Mouse (Mus musculus) limb, embryonic 15.5 days (tissue): ENCODE measurements around the gene Sh3glb2. TPM values are rescaled to one million over a fixed set of nuclear protein-coding genes. Genes with fewer than 3 reads are reported as not detected.

Source experiments
- ATAC-seq: fragments of 200-750 bp; cut with Nextera tagmentation; 2 replicates; pipeline ENCODE4 v1.8.0; 2017; ENCODE audit warnings: low read depth, moderate TSS enrichment; ENCODE audit not compliant: insufficient number of reproducible peaks, low FRiP score, low TSS enrichment
- H3K27ac ChIP-seq: fragments of 300-500 bp; sonication (generic); 2 replicates; pipeline ENCODE4 v1.5.1; 2015; ENCODE audit warnings: moderate library complexity, mild to moderate bottlenecking, inconsistent platforms
- H3K27me3 ChIP-seq: fragments of 300-500 bp; sonication (generic); 2 replicates; pipeline ENCODE4 v1.6.1; 2015; ENCODE audit warnings: inconsistent platforms
- H3K36me3 ChIP-seq: fragments of 300-500 bp; sonication (generic); 2 replicates; pipeline ENCODE4 v1.6.1; 2015; ENCODE audit warnings: inconsistent platforms
- H3K4me1 ChIP-seq: fragments of 300-500 bp; sonication (generic); 2 replicates; pipeline ENCODE4 v1.6.1; 2015; ENCODE audit warnings: inconsistent platforms
- H3K4me2 ChIP-seq: fragments of 300-500 bp; sonication (generic); 2 replicates; pipeline ENCODE4 v1.6.1; 2015; ENCODE audit warnings: mild to moderate bottlenecking, inconsistent platforms
- H3K4me3 ChIP-seq: fragments of 300-500 bp; sonication (generic); 2 replicates; pipeline ENCODE4 v1.5.1; 2015; ENCODE audit warnings: mild to moderate bottlenecking, inconsistent platforms
- H3K9ac ChIP-seq: fragments of 300-500 bp; sonication (generic); 2 replicates; pipeline ENCODE4 v1.6.1; 2015; ENCODE audit warnings: inconsistent platforms
- H3K9me3 ChIP-seq: fragments of 300-500 bp; sonication (generic); 2 replicates; pipeline ENCODE4 v1.6.1; 2016; ENCODE audit warnings: inconsistent platforms
- WGBS: fragments of 180-500 bp; shearing (Covaris S2); methylation state at CpG from one replicate; pipeline ENCODE4 v1.1.7; 2015; 5-methylcytosine and 5-hydroxymethylcytosine counted together
- polyA plus RNA-seq: library from polyadenylated mRNA; unstranded; fragments of >200 nt; fragmentation: Nextera tagmentation; extraction: Ambion mirVana; gene quantifications from 2 replicates; pipeline ENCODE4 v1.2.1, GENCODE M21; 2015

Gene Sh3glb2
- polyA plus RNA-seq, 1 experiment from 2014 or later: 87.5 TPM

DNA sequence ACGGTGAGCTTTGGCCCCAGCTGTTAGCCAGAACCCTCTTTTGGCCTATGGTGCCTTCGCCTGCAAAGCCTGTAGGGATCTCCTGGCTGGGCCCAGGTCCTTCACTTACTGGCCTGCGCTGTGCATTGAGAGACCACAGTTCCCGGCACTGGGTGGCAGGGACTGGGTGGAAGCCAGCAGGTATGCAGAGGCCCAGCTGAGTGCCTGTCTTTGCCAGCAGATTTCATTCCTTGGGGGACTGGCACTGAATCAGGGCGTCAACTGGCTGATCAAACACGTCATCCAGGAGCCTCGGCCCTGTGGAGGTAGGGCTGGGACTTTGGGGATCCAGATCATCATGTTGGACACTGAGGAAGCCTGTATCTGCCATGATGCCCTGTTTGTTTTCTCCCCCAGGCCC, 36.6 kb upstream of the Sh3glb2 start:
- Histone ChIP-seq H3K36me3 (peaks cover 50% of the 10 kb centered on the region), H3K27ac (no peak overlapping the region), H3K4me3 (no peak overlapping the region), H3K9me3 (no peaks in the 10 kb centered on the region), H3K4me1 (peaks cover 27% of the 10 kb centered on the region), H3K9ac (no peak overlapping the region), H3K27me3 (no peaks in the 10 kb centered on the region), H3K4me2 (no peak overlapping the region)
- no peak for ATAC-seq
- WGBS: 92% methylated on average over 7 of the region's 7 CpGs

DNA sequence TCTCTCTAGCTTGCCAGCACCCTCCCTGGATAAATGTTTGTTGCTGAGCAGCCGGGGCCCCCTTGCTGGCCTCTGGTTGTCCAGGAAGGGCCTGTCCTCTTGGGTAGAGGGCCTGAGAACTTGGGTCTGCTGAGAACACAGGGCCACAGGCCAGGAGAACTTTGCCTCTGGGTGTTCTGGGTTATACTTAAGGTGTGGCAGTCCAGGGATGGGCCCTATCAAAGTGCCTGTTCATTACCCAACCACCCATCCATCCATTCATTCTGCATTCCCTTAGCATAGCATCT, 34.2 kb upstream of the Sh3glb2 start:
- peak overlapping the region; percentile 91 for H3K27ac ChIP-seq
- peaks cover 27% of the 10 kb centered on the region for H3K4me1 ChIP-seq
- peak overlapping the region; percentile 84 for H3K4me3 ChIP-seq
- no peak for ATAC-seq
- no peaks in the 10 kb centered on the region for H3K27me3 ChIP-seq
- peaks cover 26% of the 10 kb centered on the region for H3K36me3 ChIP-seq
- H3K9me3 ChIP-seq: no peaks in the 10 kb centered on the region
- WGBS: 57% methylated on average over 1 of the region's 1 CpGs
- H3K9ac ChIP-seq: peak overlapping the region; percentile 67
- peak overlapping the region; percentile 95 for H3K4me2 ChIP-seq

DNA sequence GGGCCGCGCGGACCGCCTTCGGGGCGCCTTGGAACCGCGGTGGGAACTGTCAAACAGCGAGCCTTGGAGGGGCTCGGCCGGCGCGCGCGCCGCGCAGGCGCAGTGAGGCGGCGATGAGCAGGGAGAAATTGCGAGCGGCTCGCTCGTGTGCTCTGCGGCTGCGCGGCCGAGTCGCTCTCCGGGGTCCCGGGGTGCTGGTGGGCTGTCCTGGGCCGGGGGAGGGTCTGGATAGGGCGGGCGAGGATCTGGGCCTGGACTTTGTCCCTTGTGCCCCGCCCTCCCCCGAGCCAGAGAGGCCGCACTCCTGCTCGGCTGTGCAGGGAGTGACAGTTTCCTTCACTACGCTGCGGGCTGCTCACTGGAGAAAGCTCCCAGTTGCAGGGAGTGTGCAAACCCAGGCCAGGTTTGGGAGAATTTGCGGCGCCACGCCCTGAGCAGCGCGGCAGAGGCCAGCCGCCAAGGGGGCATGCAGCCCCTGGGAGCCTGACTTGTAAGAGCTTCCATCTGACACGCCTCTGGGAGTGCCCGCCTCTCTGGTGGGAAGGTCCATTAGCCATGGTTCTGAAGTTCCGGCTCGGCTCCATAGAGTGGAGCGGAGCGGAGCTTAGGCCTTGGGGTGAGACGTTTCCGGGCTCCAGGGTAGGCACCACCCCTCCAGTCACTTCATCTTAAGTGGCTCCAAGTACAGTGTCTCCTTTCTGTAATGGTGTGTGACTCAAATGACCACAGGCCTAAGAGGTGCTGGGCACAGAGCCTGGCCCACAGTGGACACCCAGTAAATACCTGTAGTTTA, 33.6 kb upstream of the Sh3glb2 start:
- peak overlapping the region; percentile 67 for H3K9ac ChIP-seq
- peaks cover 20% of the 10 kb centered on the region for H3K36me3 ChIP-seq
- WGBS: under 1% methylated on average over 54 of the region's 54 CpGs
- peak; percentile 72 for ATAC-seq
- H3K27ac ChIP-seq: peak overlapping the region; percentile 91
- H3K4me2 ChIP-seq: peak overlapping the region; percentile 95
- H3K4me1 ChIP-seq: peaks cover 27% of the 10 kb centered on the region
- peak overlapping the region; percentile 84 for H3K4me3 ChIP-seq
- H3K9me3 ChIP-seq: no peaks in the 10 kb centered on the region
- no peaks in the 10 kb centered on the region for H3K27me3 ChIP-seq

DNA sequence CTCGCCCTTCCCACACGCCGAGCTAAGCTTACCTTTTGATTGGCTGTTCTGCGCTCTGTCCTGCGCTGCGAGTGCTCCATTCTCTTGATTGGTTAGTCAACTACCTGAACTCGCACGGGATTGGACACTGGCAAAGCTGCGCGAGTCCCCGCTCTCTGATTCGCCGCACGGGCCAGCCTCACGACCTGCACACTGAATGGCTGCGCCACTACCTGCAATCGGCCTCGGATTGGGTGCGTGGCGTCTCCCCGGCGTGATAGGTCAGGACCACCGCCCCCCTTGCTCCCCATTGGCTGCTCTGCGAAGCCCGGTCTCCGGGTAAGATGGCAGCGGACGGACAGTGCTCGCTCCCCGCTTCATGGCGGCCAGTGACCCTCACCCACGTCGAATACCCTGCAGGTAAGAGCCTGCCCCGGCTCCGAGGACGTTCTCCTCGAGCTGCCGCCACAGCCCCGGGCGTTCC, 33.0 kb upstream of the Sh3glb2 start, which contains the start of gene Dolpp1:
Gene Dolpp1, plus strand, starts transcription at position 141 of the 463 bp plus-strand sequence.
- under 1% methylated on average over 40 of the region's 40 CpGs for WGBS
- H3K27ac ChIP-seq: peak within 1 kb of the TSS; percentile 91
- no peaks in the 10 kb centered on the region for H3K27me3 ChIP-seq
- H3K4me3 ChIP-seq: peak within 1 kb of the TSS; percentile 84
- peak within 1 kb of the TSS; percentile 67 for H3K9ac ChIP-seq
- no peaks in the 10 kb centered on the region for H3K9me3 ChIP-seq
- H3K36me3 ChIP-seq: peaks cover 14% of the 10 kb centered on the region
- peak; percentile 97 for ATAC-seq
- peaks cover 27% of the 10 kb centered on the region for H3K4me1 ChIP-seq
- peak within 1 kb of the TSS; percentile 95 for H3K4me2 ChIP-seq

DNA sequence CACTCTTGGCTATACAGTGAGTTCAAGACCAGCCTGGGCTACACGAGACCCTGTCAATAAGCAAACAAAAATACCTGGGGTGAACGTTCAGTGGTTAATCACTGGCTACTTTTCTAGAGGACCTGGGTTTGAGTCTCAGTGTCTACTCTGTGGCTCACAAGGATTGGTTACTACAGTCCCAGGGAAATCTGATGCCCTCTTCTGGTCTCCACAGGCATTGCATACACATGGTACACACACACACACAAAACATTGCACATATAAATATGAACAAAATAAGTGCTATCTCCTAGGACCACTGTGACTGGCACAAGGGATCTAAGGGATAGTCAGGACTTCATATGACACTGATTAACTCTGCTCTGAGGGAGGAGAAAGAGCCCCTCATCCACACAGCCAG, 29.9 kb upstream of the Sh3glb2 start:
- Histone ChIP-seq H3K9me3 (no peaks in the 10 kb centered on the region), H3K36me3 (peaks cover 15% of the 10 kb centered on the region), H3K27ac (no peak overlapping the region), H3K27me3 (no peaks in the 10 kb centered on the region), H3K4me3 (no peak overlapping the region), H3K4me2 (no peak overlapping the region), H3K4me1 (peaks cover 21% of the 10 kb centered on the region), H3K9ac (no peak overlapping the region)
- ATAC-seq: no peak
- 89% methylated on average over 2 of the region's 2 CpGs for WGBS

DNA sequence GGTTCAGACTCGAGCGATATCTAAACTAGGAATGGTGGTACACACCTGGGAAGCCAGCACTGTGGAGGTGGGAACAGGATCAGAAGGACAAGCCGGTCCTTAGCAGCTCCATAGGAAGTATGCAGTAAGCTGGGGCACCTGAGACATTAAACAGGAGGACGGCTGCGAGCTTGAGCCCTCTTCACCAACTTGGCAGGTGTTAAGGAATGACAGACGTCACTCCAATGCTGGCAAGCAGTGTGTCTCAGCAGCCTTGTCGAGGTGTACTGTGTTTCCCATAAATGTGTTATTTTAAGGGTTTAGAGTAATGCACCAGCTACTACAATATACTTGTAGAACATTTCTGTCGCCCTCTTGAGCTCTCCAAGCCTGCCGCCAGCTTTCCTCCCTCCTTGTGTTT, 27.8 kb upstream of the Sh3glb2 start:
- peaks cover 8% of the 10 kb centered on the region for H3K4me1 ChIP-seq
- H3K9ac ChIP-seq: no peak overlapping the region
- H3K4me3 ChIP-seq: no peak overlapping the region
- H3K27me3 ChIP-seq: no peaks in the 10 kb centered on the region
- H3K9me3 ChIP-seq: no peaks in the 10 kb centered on the region
- no peak overlapping the region for H3K27ac ChIP-seq
- ATAC-seq: no peak
- H3K36me3 ChIP-seq: peaks cover 36% of the 10 kb centered on the region
- no peak overlapping the region for H3K4me2 ChIP-seq
- WGBS: 82% methylated on average over 9 of the region's 9 CpGs

DNA sequence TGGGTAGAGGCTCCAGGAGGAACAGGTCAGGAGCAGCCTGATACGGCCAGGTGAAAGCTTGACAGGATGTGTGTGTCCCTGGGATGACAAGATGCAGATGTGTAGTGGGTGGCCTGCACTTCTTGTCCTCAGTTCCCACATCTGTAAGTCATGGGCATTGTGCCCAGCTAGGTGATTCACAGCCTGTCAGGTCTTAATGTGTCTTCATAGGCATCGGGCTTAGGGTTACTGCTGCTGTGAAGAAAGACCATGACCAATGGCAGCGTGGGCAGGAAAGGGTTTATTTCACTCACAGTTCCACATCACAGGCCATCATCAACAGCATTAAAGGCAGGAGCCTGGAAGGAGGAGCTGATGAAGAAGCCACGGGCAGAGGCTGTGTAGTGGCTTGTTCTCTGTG, 26.5 kb upstream of the Sh3glb2 start:
- Histone ChIP-seq H3K4me2 (no peak overlapping the region), H3K27me3 (no peaks in the 10 kb centered on the region), H3K27ac (no peak overlapping the region), H3K4me3 (no peak overlapping the region), H3K36me3 (peaks cover 49% of the 10 kb centered on the region), H3K9ac (no peak overlapping the region), H3K9me3 (no peaks in the 10 kb centered on the region), H3K4me1 (no peaks in the 10 kb centered on the region)
- 84% methylated on average over 4 of the region's 4 CpGs for WGBS
- no peak for ATAC-seq

DNA sequence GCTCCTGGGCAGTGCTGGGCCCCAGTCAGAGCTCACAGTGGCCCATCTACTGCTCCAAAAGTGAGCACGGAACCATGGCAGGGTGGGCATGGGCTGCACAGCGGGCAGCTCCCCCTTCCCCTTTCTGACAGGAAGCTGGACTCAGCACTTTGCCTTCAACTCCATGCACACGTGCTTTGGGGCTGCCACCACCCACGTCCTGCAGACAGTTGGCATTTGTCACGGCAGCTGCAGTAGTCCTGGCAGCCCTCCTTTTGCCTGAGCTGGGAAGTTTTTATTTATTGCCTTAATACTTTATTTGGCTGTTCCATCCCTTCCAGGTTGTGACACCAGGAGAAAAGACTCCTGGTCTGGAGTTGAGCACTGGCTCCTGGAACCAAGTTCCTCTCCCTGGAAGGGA, 25.7 kb upstream of the Sh3glb2 start:
- no peaks in the 10 kb centered on the region for H3K9me3 ChIP-seq
- H3K4me1 ChIP-seq: no peaks in the 10 kb centered on the region
- peaks cover 54% of the 10 kb centered on the region for H3K36me3 ChIP-seq
- 83% methylated on average over 5 of the region's 5 CpGs for WGBS
- no peak overlapping the region for H3K9ac ChIP-seq
- H3K27me3 ChIP-seq: no peaks in the 10 kb centered on the region
- no peak overlapping the region for H3K27ac ChIP-seq
- no peak overlapping the region for H3K4me2 ChIP-seq
- no peak overlapping the region for H3K4me3 ChIP-seq
- ATAC-seq: no peak

DNA sequence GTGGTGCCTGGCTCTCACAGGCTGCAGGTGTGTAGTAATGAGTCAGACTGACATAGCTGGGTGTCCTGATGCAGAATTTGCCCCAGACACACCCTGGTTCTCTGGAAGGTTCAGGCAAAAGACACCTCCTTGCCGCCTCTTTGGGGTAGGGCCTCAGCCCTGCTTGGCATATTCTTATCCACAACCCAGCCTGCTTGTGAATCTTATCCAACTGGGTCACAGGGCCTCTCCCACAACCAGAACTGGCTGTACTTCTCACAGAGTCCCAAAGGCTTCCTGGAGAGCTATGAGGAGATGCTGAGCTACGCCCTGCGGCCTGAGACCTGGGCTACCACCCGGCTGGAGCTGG, 22.2 kb upstream of the Sh3glb2 start:
- H3K9me3 ChIP-seq: no peaks in the 10 kb centered on the region
- H3K4me3 ChIP-seq: no peak overlapping the region
- WGBS: 90% methylated on average over 4 of the region's 4 CpGs
- H3K9ac ChIP-seq: no peak overlapping the region
- no peak overlapping the region for H3K4me2 ChIP-seq
- H3K27ac ChIP-seq: no peak overlapping the region; the same call in 1 of the 2 replicates
- ATAC-seq: no peak
- no peaks in the 10 kb centered on the region for H3K27me3 ChIP-seq
- peaks cover 88% of the 10 kb centered on the region for H3K36me3 ChIP-seq
- no peaks in the 10 kb centered on the region for H3K4me1 ChIP-seq

DNA sequence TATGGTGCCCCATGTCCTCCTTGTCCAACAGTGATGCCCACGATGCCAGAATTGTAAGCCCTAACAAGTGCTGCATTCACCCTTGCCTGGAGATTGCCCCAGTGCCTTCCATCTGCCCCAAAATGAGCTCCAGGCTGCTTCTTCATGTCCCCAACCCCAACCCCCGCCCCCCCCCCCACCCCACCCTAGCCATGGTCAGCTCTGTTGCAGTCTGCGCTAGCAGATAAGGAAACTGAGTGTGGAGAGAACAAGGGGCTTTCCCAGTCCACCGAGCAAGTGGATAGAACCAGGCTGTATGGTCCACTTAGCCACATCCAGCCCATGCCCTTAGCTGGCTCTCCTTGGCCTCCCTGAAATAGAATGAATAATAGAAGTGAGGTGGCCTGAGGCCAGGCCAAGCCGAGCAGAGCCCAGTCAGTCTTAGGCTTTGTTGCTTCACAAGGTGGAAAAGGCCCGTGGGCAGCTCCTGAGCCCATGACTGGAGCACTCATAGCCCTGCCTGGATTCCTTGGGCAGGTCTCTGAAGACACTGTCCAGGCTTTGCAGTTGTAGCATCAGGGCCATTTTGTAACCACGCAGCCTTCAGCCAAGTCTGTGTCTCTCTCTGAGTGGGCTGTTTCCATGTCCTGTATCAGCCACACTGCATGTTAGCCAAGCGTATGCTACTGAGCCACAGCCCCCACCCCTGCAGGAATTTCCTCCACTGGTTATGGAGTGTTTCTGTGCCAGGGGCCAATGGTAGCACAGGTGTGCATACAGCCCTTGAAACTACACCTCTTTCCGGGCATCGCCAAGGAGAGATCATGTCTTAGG, 21.6 kb upstream of the Sh3glb2 start:
- Histone ChIP-seq H3K36me3 (peaks cover 93% of the 10 kb centered on the region), H3K4me3 (no peak overlapping the region), H3K27me3 (no peaks in the 10 kb centered on the region), H3K4me2 (no peak overlapping the region), H3K9me3 (no peaks in the 10 kb centered on the region), H3K27ac (no peak overlapping the region), H3K4me1 (no peaks in the 10 kb centered on the region), H3K9ac (no peak overlapping the region)
- no peak for ATAC-seq
- 83% methylated on average over 10 of the region's 10 CpGs for WGBS

DNA sequence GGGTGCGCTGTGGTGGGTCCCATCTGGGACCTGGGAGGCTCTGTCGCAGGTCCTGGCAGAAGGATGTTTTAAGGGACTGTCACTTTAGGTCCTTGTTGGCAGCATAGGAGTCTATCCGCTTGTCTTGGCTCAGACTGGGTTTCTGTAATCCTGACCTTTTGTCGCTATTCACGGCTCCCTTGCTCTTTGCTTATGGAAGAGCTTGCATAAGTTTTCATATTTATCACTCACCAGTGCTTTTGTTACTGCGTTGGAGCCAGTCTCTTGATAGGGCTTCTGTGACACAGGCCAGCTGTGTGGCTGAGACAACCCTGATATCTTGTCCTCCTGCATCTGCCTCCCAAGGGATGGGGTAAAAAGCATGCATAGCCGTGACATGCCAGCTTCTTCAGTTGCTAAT, 20.2 kb upstream of the Sh3glb2 start:
- H3K27me3 ChIP-seq: no peaks in the 10 kb centered on the region
- no peak overlapping the region for H3K4me2 ChIP-seq
- H3K4me3 ChIP-seq: no peak overlapping the region
- no peaks in the 10 kb centered on the region for H3K9me3 ChIP-seq
- H3K36me3 ChIP-seq: peaks cover 89% of the 10 kb centered on the region
- 89% methylated on average over 7 of the region's 7 CpGs for WGBS
- ATAC-seq: no peak
- H3K4me1 ChIP-seq: no peaks in the 10 kb centered on the region
- H3K9ac ChIP-seq: no peak overlapping the region
- no peak overlapping the region for H3K27ac ChIP-seq

DNA sequence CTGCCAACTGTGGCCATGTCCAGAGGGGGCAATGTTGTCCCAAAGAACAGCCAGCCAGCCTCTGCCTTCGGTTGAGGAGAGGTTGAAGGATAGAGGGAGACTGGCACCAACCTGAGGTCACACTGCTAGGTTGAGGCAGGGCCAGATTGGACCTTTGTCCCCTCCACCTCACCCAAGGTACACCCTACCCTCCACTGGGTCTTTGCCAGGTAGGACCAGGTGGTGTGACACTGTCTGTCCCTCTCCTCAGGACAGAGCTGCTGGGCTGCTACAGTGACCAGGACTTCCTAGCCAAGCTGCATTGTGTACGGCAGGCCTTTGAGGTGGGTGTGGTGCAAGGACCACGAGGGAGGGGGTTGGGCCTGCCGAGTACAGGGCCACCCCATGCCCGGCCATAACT, 18.6 kb upstream of the Sh3glb2 start:
- ATAC-seq: no peak
- Histone ChIP-seq H3K27ac (no peak overlapping the region), H3K4me2 (no peak overlapping the region), H3K4me3 (no peak overlapping the region), H3K4me1 (no peaks in the 10 kb centered on the region), H3K27me3 (no peaks in the 10 kb centered on the region), H3K9me3 (no peaks in the 10 kb centered on the region), H3K9ac (no peak overlapping the region), H3K36me3 (peaks cover 87% of the 10 kb centered on the region)
- 79% methylated on average over 5 of the region's 5 CpGs for WGBS
